Mouse (Mus musculus): ENCODE results near the gene Ttll12. TPM values are rescaled to one million over a fixed set of nuclear protein-coding genes. Genes with fewer than 3 reads are reported as not detected.
A peak's percentile ranks its signal among the peaks of the same experiment; 100 is the strongest.

Ttll12 gene
- polyA plus RNA-seq, 1 experiment: not detected

DNA sequence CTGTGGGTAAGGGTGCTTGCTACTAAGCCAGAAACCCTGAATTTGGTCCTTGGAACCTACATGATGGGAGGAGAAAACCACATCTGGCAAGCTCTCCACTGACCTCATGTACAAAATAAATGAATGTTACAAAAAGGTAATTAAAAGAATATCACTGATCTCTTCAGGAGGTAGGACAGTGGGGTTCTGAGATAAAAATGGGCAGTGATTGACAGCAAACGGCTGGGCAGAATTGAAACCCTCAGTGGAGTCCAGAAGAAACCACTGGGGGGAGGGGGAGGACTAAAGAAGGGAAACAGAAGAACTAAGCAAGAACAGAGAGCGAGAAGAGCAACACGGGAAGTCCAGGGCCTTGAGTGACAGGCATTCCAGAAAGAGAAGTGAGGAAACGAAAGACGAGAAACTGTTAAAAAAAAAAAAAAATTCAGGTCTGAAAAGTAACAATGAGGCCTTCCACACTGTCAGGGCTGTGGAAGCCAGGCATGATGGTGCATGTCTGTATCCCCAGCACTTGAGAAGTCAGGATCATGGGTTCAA is 33.9 kb downstream of the Ttll12 start:
- Histone ChIP-seq H3K4me1 (ENCODE audit: control insufficient read depth, insufficient read depth, low read length) (peaks cover 14% of the 10 kb centered on the region; the same call in 1 of the 2 replicates), H3K4me3 (ENCODE audit: insufficient read depth, low read depth, low read length) (no peak overlapping the region), H3K27ac (ENCODE audit: insufficient read depth, low read depth, low read length) (no peak overlapping the region)
- 61% methylated on average over 5 of the region's 5 CpGs for WGBS
- no peak for TF ChIP-seq CTCF (IDR thresholded peaks at IDR 0.05; ENCODE audit: insufficient read depth, low read depth, low read length)
- no peak for TF ChIP-seq POLR2A (IDR thresholded peaks at IDR 0.05; ENCODE audit: insufficient read depth, low read depth, low read length)

- Histone ChIP-seq H3K27ac (ENCODE audit: insufficient read depth, low read depth, low read length) (peak overlapping the region; percentile 67), H3K4me1 (ENCODE audit: control insufficient read depth, insufficient read depth, low read length) (no peaks in the 10 kb centered on the region), H3K4me3 (ENCODE audit: insufficient read depth, low read depth, low read length) (peak overlapping the region; percentile 94)
- WGBS: under 1% methylated on average over 69 of the region's 74 CpGs
- TF ChIP-seq POLR2A (IDR thresholded peaks at IDR 0.05; ENCODE audit: insufficient read depth, low read depth, low read length) (peak; percentile 83), CTCF (IDR thresholded peaks at IDR 0.05; ENCODE audit: insufficient read depth, low read depth, low read length) (no peak)
Observed at GRCm38 (mm10) chr15:83555161-83555974, 39.6 kb downstream of the Ttll12 start.

DNA sequence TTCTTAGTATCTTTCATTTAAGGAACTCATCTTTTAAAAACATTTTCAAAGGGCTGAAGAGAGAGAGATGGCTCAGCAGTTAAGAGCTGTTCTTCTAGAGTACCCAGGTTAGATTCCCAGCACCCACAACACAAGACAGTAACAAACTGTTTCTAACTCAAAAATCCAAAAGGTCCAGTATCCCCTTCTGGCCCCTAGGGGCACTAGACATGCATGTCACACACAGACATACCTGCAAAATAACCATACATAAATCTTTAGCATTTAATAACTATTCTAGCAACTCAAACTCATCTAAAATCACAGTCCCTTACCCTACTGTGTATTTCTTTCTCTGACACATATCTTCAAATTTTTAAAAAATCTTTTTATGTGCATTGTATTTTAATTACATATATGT is 41.1 kb downstream of the Ttll12 start:
- TF ChIP-seq CTCF (IDR thresholded peaks at IDR 0.05; ENCODE audit: insufficient read depth, low read depth, low read length): no peak
- no peak for TF ChIP-seq POLR2A (IDR thresholded peaks at IDR 0.05; ENCODE audit: insufficient read depth, low read depth, low read length)
- Histone ChIP-seq H3K4me3 (ENCODE audit: insufficient read depth, low read depth, low read length) (no peak overlapping the region), H3K27ac (ENCODE audit: insufficient read depth, low read depth, low read length) (no peak overlapping the region), H3K4me1 (ENCODE audit: control insufficient read depth, insufficient read depth, low read length) (no peaks in the 10 kb centered on the region)

GRCm38 (mm10) chr15:83550137-83550536 is 44.8 kb downstream of the Ttll12 start:
- Histone ChIP-seq H3K27ac (ENCODE audit: insufficient read depth, low read depth, low read length) (no peak overlapping the region), H3K4me3 (ENCODE audit: insufficient read depth, low read depth, low read length) (no peak overlapping the region), H3K4me1 (ENCODE audit: control insufficient read depth, insufficient read depth, low read length) (no peaks in the 10 kb centered on the region)
- TF ChIP-seq POLR2A (IDR thresholded peaks at IDR 0.05; ENCODE audit: insufficient read depth, low read depth, low read length) (no peak), CTCF (IDR thresholded peaks at IDR 0.05; ENCODE audit: insufficient read depth, low read depth, low read length) (no peak)
- 79% methylated on average over 2 of the region's 2 CpGs for WGBS

DNA sequence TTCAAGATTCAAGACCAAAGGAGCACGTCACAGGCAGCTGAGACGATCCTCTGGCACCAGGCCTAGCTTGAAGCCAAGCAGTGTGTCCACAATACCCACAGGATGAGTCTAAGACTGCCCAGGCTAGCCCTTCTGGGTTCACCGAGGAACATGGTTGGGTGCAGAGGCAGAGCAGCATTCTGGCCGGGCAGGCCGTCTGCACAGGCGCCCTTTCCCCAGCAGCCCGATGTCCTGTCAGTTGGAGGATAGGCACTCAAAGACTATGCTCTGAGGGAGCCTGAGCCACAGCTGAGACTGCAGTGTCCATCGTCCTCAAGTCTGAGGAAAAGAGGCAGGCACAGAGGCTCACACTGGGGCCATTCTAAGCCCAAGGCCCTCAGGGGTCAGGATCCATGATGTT is 47.8 kb downstream of the Ttll12 start:
- no peak overlapping the region for H3K27ac ChIP-seq (ENCODE audit: insufficient read depth, low read depth, low read length)
- TF ChIP-seq CTCF (IDR thresholded peaks at IDR 0.05; ENCODE audit: insufficient read depth, low read depth, low read length): no peak
- no peak for TF ChIP-seq POLR2A (IDR thresholded peaks at IDR 0.05; ENCODE audit: insufficient read depth, low read depth, low read length)
- no peaks in the 10 kb centered on the region for H3K4me1 ChIP-seq (ENCODE audit: control insufficient read depth, insufficient read depth, low read length)
- H3K4me3 ChIP-seq (ENCODE audit: insufficient read depth, low read depth, low read length): no peak overlapping the region
- 93% methylated on average over 8 of the region's 8 CpGs for WGBS

DNA sequence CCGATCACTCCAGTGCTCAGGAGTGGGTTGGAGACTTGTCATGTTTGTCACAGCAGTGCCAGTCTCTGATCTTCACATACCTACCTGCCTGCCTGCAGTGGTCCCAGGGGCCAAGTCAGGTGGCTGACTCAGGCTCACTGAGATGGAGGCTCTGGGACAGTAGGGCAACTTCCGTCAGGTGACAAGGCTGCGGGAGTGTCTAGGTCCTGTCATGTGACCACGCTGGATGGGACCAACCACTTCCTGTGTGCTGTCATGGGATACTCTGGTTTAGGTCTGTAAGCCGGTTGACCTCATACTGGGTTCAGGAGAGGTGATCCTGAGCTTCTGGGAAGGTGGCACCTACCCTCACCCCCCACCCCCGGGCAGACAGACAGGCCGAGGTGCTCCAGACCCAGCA is 48.9 kb downstream of the Ttll12 start:
- TF ChIP-seq POLR2A (IDR thresholded peaks at IDR 0.05; ENCODE audit: insufficient read depth, low read depth, low read length): no peak
- no peak for TF ChIP-seq CTCF (IDR thresholded peaks at IDR 0.05; ENCODE audit: insufficient read depth, low read depth, low read length)
- H3K27ac ChIP-seq (ENCODE audit: insufficient read depth, low read depth, low read length): no peak overlapping the region
- 95% methylated on average over 7 of the region's 7 CpGs for WGBS
- no peaks in the 10 kb centered on the region for H3K4me1 ChIP-seq (ENCODE audit: control insufficient read depth, insufficient read depth, low read length)
- no peak overlapping the region for H3K4me3 ChIP-seq (ENCODE audit: insufficient read depth, low read depth, low read length)

GRCm38 (mm10) chr15:83541647-83542287 is 53.2 kb downstream of the Ttll12 start:
- Histone ChIP-seq H3K4me3 (ENCODE audit: insufficient read depth, low read depth, low read length) (no peak overlapping the region), H3K27ac (ENCODE audit: insufficient read depth, low read depth, low read length) (no peak overlapping the region), H3K4me1 (ENCODE audit: control insufficient read depth, insufficient read depth, low read length) (no peaks in the 10 kb centered on the region)
- TF ChIP-seq CTCF (IDR thresholded peaks at IDR 0.05; ENCODE audit: insufficient read depth, low read depth, low read length): no peak
- TF ChIP-seq POLR2A (IDR thresholded peaks at IDR 0.05; ENCODE audit: insufficient read depth, low read depth, low read length): no peak
- 87% methylated on average over 9 of the region's 9 CpGs for WGBS

DNA sequence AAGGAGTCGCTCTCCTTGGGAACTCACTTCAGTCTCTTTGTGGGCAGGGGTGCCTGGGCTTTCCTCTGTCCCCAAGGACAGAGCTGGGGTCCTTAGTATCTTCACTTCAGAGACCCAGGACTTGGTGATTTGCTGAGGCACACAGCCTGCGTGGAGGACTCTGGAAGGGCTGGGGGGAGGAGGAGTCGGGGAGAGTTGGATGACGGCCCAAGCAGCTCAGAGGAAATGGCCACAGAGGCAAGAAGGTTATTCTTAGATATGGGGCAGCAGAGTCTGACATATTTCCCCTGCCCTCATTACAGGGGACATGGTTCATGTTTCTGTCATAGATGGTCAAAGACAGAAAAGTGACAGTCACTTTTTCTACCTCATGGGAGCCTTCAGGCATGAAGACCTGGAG is 55.1 kb downstream of the Ttll12 start:
- TF ChIP-seq POLR2A (IDR thresholded peaks at IDR 0.05; ENCODE audit: insufficient read depth, low read depth, low read length): no peak
- no peak for TF ChIP-seq CTCF (IDR thresholded peaks at IDR 0.05; ENCODE audit: insufficient read depth, low read depth, low read length)
- no peak overlapping the region for H3K4me3 ChIP-seq (ENCODE audit: insufficient read depth, low read depth, low read length)
- H3K27ac ChIP-seq (ENCODE audit: insufficient read depth, low read depth, low read length): no peak overlapping the region
- WGBS: 70% methylated on average over 4 of the region's 4 CpGs
- H3K4me1 ChIP-seq (ENCODE audit: control insufficient read depth, insufficient read depth, low read length): no peaks in the 10 kb centered on the region

- Histone ChIP-seq H3K4me1 (ENCODE audit: control insufficient read depth, insufficient read depth, low read length) (no peaks in the 10 kb centered on the region), H3K27ac (ENCODE audit: insufficient read depth, low read depth, low read length) (no peak overlapping the region), H3K4me3 (ENCODE audit: insufficient read depth, low read depth, low read length) (no peak overlapping the region)
- no peak for TF ChIP-seq CTCF (IDR thresholded peaks at IDR 0.05; ENCODE audit: insufficient read depth, low read depth, low read length)
- TF ChIP-seq POLR2A (IDR thresholded peaks at IDR 0.05; ENCODE audit: insufficient read depth, low read depth, low read length): no peak
- whole genome bisulfite sequencing: 92% methylated on average over 2 of the region's 2 CpGs
Observed at GRCm38 (mm10) chr15:83538855-83539254, 56.1 kb downstream of the Ttll12 start.

All from olfactory bulb, adult 2 months (tissue).